Mouse (Mus musculus): ENCODE data around the gene Oxld1.
"Not testable (repeated sequence)": the region's sequence is repeated elsewhere in the genome, so short reads cannot be mapped to it uniquely, and the experiment has no call there.

Oxld1 gene

DNA sequence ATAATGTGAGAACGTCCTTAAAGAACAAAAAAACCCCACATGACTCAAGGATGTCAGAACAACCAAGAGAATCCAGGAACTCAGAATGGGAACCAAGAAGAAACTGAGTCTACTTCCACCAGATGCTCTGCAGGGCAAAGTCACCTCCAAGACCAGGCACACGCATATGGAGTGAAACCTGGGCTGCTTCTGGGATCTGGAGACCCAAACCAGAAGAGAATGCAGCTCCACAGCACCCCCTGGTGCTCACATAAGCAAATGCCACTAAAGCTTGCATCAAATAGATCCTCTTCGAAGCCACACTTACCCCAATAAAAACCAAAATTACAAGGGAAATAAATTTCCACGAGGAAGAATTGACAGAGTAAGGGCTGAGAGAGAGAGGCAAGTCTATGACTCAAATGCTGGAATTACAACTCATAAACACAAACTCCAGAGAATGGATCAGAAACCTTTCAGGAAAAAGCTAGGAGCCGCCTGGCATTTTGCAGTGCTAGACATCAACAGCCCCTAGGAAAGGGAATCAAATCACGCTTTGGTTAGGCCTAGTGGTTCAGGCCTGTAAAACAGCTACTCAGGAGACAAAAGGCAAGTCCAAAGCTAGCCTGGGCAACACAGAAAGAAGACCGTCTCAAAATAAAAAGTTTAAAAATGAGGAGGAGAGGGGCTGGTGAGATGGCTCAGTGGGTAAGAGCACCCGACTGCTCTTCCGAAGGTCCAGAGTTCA, 34.1 kb downstream of the Oxld1 start:
- peak; percentile 42 to 78 for DNase-seq (ENCODE audit: low spot score in 2 of 2)

DNA sequence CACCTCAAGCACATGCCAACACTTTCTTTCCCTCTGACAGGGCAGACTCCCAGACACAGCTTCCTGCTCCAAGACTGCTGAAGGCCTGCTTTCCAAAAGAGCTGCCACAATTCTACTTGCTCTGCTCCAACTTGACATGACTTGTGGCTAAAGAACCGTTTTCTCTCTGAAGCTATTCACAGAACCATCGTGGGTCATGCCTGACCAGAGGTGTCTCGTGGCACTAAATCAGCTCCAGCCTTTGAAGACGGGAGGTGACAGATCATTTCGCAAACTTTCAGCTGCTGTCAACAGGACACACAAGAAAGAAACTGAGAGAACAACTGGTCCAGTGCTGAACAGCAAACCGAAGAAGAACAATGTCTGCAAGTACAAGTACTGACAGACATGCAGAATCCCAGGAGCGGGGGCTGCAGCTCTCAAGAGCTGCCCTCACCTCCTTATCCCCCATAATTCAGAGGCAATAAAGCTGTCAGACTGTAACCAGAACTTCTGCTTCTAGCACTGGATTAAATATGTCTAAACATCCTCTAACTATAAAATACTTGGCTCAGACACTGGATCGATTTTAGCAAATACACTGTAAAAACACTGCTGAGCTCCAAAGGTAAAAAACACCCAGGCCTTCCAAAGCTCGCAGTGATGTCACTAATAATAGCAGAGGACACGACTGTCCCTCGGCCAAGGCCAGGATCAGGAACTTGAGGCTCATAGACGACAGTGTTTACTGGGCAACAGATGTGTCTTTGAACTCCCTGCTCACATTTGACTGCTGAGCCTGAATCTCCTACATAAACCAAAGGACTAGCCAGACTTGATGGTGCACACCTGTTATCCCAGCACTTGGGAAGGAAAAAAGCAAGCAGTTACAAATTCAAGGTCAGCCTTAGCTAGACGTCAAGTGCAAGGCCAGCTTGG, 35.0 kb downstream of the Oxld1 start:
- DNase-seq (ENCODE audit: low spot score in 2 of 2), result no peak

GRCm38 (mm10) chr11:120418592-120418991, 39.3 kb downstream of the Oxld1 start:
- DNase-seq (ENCODE audit: low spot score in 2 of 2), result no peak

DNA sequence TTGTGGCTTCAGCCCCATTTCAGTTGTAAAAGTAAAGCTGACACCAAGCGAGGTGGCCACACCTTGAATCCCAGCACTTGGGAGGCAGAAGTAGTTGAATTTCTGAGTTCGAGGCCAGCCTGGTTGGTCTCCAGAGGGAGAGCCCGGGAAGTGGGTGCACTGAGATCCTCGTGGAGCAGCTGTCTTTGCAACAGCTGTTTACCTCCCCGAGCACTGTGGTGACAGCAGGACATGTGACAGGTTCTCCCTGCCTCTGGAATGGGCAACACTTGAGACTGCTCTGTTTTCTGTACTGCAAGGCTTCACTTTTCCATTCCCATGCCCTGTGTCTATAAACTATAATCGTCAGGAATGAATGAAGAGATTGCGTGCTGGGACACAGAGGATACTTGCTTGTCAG, 40.0 kb downstream of the Oxld1 start:
- DNase-seq (ENCODE audit: low spot score in 2 of 2), result no peak

DNA sequence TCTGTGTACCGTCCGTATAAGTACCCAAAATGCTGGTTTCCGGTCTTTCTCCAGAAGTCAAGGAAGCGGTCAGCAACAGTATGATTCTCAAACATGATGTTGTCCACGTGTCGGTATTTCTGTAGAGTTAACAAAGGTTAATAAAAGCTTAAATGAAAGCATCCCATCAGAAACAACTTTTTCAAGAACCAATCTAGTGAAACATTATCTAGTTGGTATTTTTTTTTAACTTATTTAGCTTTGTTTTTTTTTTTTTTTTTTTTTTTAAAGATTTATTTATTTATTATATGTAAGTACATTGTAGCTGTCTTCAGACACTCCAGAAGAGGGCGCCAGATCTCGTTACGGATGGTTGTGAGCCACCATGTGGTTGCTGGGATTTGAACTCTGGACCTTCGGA, 44.2 kb downstream of the Oxld1 start:
- not testable (repeated sequence) for DNase-seq (ENCODE audit: low spot score in 2 of 2)

Measured in spleen, postnatal 4 days (tissue).